Mouse (Mus musculus): Measurements from ENCODE around the gene Aoc2.
"Not testable (repeated sequence)": the region's sequence is repeated elsewhere in the genome, so short reads cannot be mapped to it uniquely, and the experiment has no call there.

Aoc2 gene

DNA sequence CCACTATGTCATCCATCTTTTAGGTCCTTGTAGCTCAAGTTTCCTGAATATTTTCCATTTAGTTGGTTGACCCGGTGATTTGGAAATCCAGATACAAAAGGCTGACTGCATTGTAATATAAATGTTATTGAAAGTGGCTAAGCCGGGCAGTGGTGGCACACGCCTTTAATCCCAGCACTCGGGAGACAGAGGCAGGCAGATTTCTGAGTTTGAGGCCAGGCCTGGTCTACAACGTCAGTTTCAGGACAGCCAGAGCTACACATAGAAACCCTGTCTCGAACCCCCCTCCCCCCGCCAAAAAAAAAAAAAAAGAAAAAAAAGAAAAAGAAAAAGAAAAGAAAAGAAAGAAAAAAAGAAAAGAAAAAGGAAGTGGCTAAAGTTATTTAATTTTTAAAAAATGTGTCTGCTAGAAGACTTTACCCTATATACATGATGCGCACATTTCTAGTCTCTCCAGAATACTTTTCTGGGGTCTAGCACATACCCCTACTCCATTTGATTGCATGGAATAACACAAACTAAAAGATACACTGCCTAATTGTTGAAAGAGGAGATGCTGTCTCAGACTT lies 9.7 kb upstream of the Aoc2 start:
- peak; percentile 37 for DNase-seq (ENCODE audit: low read depth, low spot score)

- peak; percentile 94 for DNase-seq (ENCODE audit: low read depth, low spot score)
These were observed 9.0 kb upstream of the Aoc2 start, which contains the start of gene Psme3 for GRCm38 (mm10) chr11:101315665-101316500. Gene Psme3 (plus strand): TSS chr11:101316213.

GRCm38 (mm10) chr11:101316501-101316917 lies 8.4 kb upstream of the Aoc2 start:
- DNase-seq (ENCODE audit: low read depth, low spot score), result no peak

- no peak for DNase-seq (ENCODE audit: low read depth, low spot score)
These were observed 1.3 kb upstream of the Aoc2 start for GRCm38 (mm10) chr11:101323609-101324008.

GRCm38 (mm10) chr11:101325201-101325600 lies 338 bp downstream of the Aoc2 start:
- not testable (repeated sequence) for DNase-seq (ENCODE audit: low read depth, low spot score)

- no peak for DNase-seq (ENCODE audit: low read depth, low spot score)
These were observed 1.3 kb downstream of the Aoc2 start for GRCm38 (mm10) chr11:101326147-101326546.

GRCm38 (mm10) chr11:101327311-101327710 lies 2.4 kb downstream of the Aoc2 start:
- DNase-seq (ENCODE audit: low read depth, low spot score), result no peak

GRCm38 (mm10) chr11:101328941-101329635 lies 4.2 kb downstream of the Aoc2 start:
- no peak for DNase-seq (ENCODE audit: low read depth, low spot score)

DNA sequence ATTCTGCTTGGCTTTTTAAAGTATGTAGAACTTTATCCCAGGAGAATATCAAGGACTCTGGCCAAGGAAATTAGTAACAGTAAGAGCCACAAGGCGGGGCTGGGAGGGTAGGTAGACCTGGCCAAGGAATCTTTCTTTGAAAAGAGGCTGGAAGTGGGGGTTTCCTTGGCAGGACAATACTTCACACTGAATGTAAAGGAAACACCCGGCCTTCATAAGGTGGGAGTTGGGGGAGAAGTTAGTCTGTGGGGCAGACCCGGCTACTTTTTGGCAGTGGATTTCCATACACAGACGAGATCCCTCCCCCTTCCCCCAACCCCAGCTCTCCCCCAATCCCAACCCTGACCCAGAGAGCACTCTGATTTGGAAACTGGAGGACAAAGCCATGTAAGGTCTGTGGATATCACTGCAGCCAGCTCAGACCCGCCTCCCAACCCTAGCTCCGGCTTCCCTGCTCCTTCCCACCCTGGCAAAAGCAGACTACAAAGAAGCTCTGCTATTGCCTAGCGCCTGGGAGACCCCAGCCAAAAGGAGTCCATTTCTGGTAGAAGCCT lies 5.6 kb downstream of the Aoc2 start, which contains the start of gene Aoc3:
Gene Aoc3, plus strand, starts transcription at position 235 of the 554 bp plus-strand sequence.
- no peak for DNase-seq (ENCODE audit: low read depth, low spot score)

DNA sequence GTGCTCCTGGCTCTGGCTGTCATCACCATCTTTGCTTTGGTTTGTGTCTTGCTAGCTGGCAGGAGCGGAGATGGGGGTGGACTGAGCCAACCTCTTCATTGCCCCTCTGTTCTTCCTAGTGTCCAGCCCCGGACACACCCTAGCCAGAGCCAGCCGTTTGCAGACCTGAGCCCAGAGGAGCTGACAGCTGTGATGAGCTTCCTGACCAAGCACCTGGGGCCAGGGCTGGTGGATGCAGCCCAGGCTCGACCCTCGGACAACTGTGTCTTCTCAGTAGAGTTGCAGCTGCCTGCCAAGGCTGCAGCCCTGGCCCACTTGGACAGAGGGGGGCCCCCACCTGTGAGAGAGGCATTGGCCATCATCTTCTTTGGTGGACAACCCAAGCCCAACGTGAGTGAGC lies 6.1 kb downstream of the Aoc2 start:
- DNase-seq (ENCODE audit: low read depth, low spot score), result not testable (repeated sequence)

GRCm38 (mm10) chr11:101332537-101332936 lies 7.7 kb downstream of the Aoc2 start:
- no peak for DNase-seq (ENCODE audit: low read depth, low spot score)

GRCm38 (mm10) chr11:101334023-101334422 lies 9.2 kb downstream of the Aoc2 start:
- DNase-seq (ENCODE audit: low read depth, low spot score), result no peak

DNA sequence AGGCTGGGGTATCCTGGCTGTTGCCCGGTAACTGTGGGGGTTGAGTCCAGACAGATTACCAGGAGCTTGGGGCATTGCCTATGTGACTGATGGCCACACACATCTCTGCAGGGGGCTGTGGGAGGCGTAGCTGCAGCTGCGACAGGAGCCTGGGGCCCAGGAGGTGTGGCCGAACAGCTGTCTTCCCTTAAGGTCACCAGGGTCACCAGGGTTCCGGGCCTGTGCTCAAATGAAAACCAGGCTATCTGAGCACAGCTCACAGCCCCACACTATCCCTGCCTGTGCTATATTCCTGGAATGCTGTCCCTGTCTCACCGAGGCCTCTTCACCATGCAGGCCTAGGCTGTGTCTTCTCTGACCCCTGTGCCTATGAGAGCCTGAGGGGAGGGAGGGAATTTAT lies 9.7 kb downstream of the Aoc2 start:
- no peak for DNase-seq (ENCODE audit: low read depth, low spot score)

- no peak for DNase-seq (ENCODE audit: low read depth, low spot score)
These were observed 10.8 kb downstream of the Aoc2 start for GRCm38 (mm10) chr11:101335685-101336084.

GRCm38 (mm10) chr11:101338123-101338760 lies 13.4 kb downstream of the Aoc2 start:
- DNase-seq (ENCODE audit: low read depth, low spot score), result no peak

DNA sequence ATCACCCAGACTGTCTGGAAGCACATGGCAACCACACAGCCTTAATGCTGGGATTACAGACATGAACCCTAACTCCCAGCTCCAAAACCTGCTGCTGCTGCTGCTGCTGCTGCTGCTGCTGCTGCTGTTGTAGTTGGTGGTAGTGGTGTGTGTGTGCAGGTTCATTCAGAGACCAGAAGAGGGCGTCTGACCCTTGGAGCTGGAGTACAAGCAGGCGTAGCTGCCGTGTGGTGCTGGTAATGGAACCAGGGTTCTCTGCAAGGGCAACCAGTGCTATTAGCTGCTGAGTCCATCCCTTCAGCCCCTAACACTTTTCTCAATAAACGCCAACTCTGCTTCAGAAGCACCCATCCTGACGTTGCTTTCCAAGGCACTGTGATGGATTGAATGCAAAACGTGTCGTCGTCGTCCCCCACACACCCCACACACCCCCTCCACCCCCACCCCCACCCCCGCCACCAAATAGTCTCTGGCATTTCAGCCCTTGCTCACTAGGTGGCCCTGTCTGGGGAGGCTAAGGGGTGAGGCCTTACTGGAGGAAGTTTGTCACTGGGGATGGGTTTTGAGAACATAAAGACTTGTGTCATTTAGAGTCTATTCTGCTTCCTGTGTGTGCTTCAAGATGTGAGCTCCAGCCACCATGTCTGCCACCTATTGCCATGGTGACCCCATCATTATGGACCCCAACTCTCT lies 22.4 kb downstream of the Aoc2 start:
- no peak for DNase-seq (ENCODE audit: low read depth, low spot score)

DNA sequence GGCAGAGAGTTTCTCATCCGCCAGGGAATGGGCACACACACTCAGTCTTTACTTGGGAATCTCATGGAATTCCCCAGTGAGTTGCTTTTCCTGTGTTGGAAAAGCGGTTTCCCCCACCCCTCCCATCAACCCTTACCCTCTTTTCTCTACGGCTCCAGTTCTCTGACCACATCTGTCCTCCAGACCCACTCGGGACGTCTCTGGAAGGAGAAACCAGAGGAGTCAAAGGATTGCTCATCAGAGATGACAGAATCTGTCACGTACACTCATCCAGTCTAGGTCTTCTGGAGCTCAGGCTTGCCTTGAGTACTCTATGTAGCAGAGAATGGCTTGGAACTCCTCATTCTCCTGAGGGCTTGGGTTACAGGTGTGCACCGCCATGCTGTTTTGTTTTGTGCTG lies 23.9 kb downstream of the Aoc2 start:
- no peak for DNase-seq (ENCODE audit: low read depth, low spot score)

DNA sequence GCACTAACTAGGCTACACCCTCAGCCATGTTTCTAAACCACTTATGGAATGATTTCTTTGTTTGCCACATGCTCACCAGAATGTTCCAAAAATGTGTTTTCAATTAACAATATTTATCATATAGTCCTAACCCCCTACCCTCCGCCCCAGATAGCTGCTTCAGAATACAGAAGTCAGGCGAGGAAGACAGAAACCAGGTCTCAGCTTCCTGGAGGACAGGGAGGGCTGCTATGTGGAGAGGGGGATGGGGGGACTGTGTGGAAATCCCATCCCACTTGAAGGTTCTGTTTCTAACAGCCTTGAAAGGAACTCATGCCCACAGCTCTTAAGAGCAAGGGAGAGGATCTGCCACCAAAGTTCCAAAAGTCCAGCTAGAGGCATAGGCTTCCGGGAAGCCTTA lies 24.4 kb downstream of the Aoc2 start:
- no peak for DNase-seq (ENCODE audit: low read depth, low spot score)

- no peak for DNase-seq (ENCODE audit: low read depth, low spot score)
These were observed 26.3 kb downstream of the Aoc2 start for GRCm38 (mm10) chr11:101351100-101351720.

GRCm38 (mm10) chr11:101351721-101352111 lies 26.9 kb downstream of the Aoc2 start:
- DNase-seq (ENCODE audit: low read depth, low spot score), result no peak

GRCm38 (mm10) chr11:101353436-101353835 lies 28.6 kb downstream of the Aoc2 start:
- DNase-seq (ENCODE audit: low read depth, low spot score), result no peak

Measured in c-Kit-negative CD71-positive TER-119-positive erythroid progenitor cells, embryonic 14.5 days (primary cell).